Mouse (Mus musculus) lung, embryonic 16.5 days (tissue): Measurements from ENCODE around the gene Atrip. TPM values are rescaled to one million over a fixed set of nuclear protein-coding genes. Genes with fewer than 3 reads are reported as not detected.
A peak's percentile ranks its signal among the peaks of the same experiment; 100 is the strongest.

Experiments used
- ATAC-seq: fragments of 200-750 bp; cut with Nextera tagmentation; 2 replicates; pipeline ENCODE4 v1.8.0; 2017; ENCODE audit warnings: low read depth, mild to moderate bottlenecking, moderate library complexity
- H3K27ac ChIP-seq: fragments of 300-500 bp; sonication (generic); 2 replicates; pipeline ENCODE4 v1.5.1; 2014; ENCODE audit warnings: mild to moderate bottlenecking, control low read depth, low read length
- H3K27me3 ChIP-seq: fragments of 300-500 bp; sonication (generic); 2 replicates; pipeline ENCODE4 v1.6.1; 2014; ENCODE audit warnings: low read depth, low read length, mixed read lengths; ENCODE audit not compliant: control insufficient read depth, insufficient read depth
- H3K36me3 ChIP-seq: fragments of 300-500 bp; sonication (generic); 2 replicates; pipeline ENCODE4 v1.6.1; 2014; ENCODE audit warnings: low read length; ENCODE audit not compliant: control insufficient read depth, insufficient read depth
- H3K4me1 ChIP-seq: fragments of 300-500 bp; sonication (generic); replicated peaks from 2 replicates; pipeline ENCODE4 v1.6.1; 2014; ENCODE audit warnings: low read length, mixed read lengths; ENCODE audit not compliant: control insufficient read depth, insufficient read depth
- H3K4me2 ChIP-seq: fragments of 300-500 bp; sonication (generic); 2 replicates; pipeline ENCODE4 v1.6.1; 2014; ENCODE audit warnings: low read depth, low read length, control low read depth
- H3K4me3 ChIP-seq: fragments of 300-500 bp; sonication (generic); 2 replicates; pipeline ENCODE4 v1.5.1; 2014; ENCODE audit warnings: mild to moderate bottlenecking, low read length, control low read depth
- H3K9ac ChIP-seq: fragments of 300-500 bp; sonication (generic); 2 replicates; pipeline ENCODE4 v1.6.1; 2014; ENCODE audit warnings: low read length, control low read depth
- H3K9me3 ChIP-seq: fragments of 300-500 bp; sonication (generic); 2 replicates; pipeline ENCODE4 v1.6.1; 2016; ENCODE audit warnings: low read length; ENCODE audit not compliant: control insufficient read depth
- WGBS: fragments of 180-500 bp; shearing (Covaris S2); extraction: QIAGEN DNeasy Blood & Tissue Kit; methylation state at CpG from one replicate; pipeline ENCODE4 v1.1.7; 2014; 5-methylcytosine and 5-hydroxymethylcytosine counted together
- polyA plus RNA-seq: library from polyadenylated mRNA; unstranded; fragments of >200 nt; fragmentation: Nextera tagmentation; extraction: Ambion mirVana; gene quantifications from 2 replicates; pipeline ENCODE4 v1.2.1, GENCODE M21; 2015

The Atrip gene
- polyA plus RNA-seq, 1 experiment from 2014 or later: 24.7 TPM

DNA sequence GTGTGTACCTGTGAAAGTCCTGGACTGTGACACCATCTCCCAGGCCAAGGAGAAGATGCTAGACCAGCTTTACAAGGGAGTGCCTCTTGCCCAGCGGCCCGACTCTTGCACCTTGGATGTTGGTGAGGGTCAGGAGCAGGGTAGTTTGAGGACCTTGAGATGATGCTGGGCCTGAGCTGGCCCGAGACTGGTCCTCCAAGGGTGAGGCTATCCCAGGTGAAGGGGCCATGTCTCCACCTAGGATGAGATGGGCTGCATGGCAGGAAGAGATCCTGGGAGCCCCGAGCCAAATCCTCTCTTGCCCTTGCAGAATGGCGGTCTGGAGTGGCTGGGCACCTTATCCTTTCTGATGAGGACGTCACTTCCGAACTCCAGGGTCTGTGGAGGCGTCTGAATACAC, 39.4 kb upstream of the Atrip start:
- Histone ChIP-seq H3K4me3 (no peak overlapping the region), H3K4me1 (no peaks in the 10 kb centered on the region), H3K4me2 (no peak overlapping the region), H3K36me3 (peaks cover 73% of the 10 kb centered on the region), H3K27me3 (no peaks in the 10 kb centered on the region), H3K9ac (no peak overlapping the region), H3K9me3 (no peaks in the 10 kb centered on the region), H3K27ac (no peak overlapping the region)
- no peak for ATAC-seq
- 84% methylated on average over 8 of the region's 8 CpGs for WGBS

DNA sequence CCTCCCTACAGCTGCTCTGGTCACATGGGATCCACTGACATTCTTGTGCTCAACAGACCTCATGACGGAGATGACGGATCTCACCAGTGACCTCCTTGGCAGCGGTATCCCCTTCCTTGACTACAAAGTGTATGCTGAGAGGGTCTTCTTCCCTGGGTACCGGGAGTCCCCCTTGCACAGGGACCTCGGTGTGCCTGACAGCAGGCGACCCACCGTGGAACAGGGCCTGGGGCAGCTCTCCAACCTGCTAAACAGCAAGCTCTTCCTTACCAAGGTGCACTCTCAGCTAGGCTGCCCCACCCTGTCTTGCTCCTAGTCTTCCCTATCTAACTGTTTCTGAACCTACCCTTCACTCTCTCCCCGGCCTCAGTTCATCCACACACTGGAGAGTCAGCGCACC, 37.7 kb upstream of the Atrip start:
- H3K9ac ChIP-seq: no peak overlapping the region
- peaks cover 71% of the 10 kb centered on the region for H3K36me3 ChIP-seq
- H3K27ac ChIP-seq: no peak overlapping the region
- H3K4me1 ChIP-seq: no peaks in the 10 kb centered on the region
- H3K9me3 ChIP-seq: no peaks in the 10 kb centered on the region
- no peak overlapping the region for H3K4me2 ChIP-seq
- no peak overlapping the region for H3K4me3 ChIP-seq
- WGBS: 92% methylated on average over 9 of the region's 9 CpGs
- ATAC-seq: no peak
- no peaks in the 10 kb centered on the region for H3K27me3 ChIP-seq

DNA sequence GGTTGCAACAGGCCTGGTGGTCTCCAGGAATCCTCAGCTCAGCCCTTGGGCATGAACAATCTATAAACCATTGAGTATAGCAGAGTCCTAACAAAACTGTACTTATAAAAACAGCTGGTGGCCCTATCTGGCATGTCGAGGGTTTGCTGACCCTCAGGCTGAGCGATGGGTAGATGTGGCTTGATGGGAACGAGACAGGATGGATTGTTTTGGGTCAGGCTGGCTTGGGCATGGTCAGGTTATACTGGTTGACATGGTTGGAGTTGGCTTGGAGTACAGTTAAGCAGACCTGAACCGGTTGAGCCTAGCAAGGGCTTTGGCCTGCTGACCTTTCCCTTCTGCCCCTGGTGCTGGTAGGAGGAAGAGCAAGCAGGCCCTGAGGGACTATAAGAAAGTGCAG, 37.2 kb upstream of the Atrip start:
- H3K4me2 ChIP-seq: no peak overlapping the region
- no peaks in the 10 kb centered on the region for H3K4me1 ChIP-seq
- H3K4me3 ChIP-seq: no peak overlapping the region
- no peak for ATAC-seq
- H3K9ac ChIP-seq: no peak overlapping the region
- 78% methylated on average over 4 of the region's 4 CpGs for WGBS
- no peak overlapping the region for H3K27ac ChIP-seq
- H3K9me3 ChIP-seq: no peaks in the 10 kb centered on the region
- H3K36me3 ChIP-seq: peaks cover 74% of the 10 kb centered on the region
- H3K27me3 ChIP-seq: no peaks in the 10 kb centered on the region

DNA sequence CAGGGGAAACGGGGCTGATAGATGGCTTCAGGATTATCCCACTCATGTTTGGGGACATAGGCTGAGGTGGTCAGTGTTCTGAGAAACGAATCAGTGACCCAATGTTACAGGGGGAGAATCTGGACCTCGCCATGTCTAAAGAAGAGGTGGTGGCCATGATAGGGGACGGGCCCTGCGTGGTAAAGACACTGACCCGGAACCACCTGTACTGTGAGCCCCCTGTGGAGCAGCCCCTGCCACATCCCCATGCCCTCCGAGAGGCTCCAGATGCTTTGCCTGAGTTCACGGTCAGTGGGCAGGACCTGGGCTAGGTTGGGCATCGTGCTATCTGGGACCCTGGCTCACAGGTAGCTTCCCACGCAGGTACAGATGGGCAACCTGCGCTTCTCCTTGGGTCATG, 36.3 kb upstream of the Atrip start:
- Histone ChIP-seq H3K4me1 (no peaks in the 10 kb centered on the region), H3K9me3 (no peaks in the 10 kb centered on the region), H3K27me3 (no peaks in the 10 kb centered on the region), H3K4me3 (no peak overlapping the region), H3K36me3 (peaks cover 74% of the 10 kb centered on the region), H3K4me2 (no peak overlapping the region), H3K27ac (no peak overlapping the region), H3K9ac (no peak overlapping the region)
- 96% methylated on average over 11 of the region's 11 CpGs for WGBS
- ATAC-seq: no peak

DNA sequence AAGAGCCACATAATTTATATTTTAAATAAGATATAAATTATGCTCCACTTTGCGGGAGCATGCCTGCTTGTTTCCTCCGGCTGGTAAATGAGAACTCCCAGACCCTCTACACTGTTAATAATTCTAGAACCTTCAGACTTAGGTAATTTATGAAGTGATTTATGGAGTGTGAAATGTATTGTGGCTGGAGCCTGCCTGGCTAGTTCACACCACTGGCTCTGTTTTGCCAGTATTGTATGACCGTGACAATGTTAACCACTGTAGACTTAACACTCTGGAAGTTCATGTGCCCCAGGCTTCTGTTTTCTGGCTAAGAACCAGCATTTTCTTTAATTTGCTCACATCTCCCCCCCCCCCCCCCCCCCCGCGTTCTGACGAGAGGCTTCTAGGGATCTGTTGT, 33.4 kb upstream of the Atrip start:
- no peak for ATAC-seq
- Histone ChIP-seq H3K27ac (no peak overlapping the region), H3K9ac (no peak overlapping the region), H3K4me2 (no peak overlapping the region), H3K4me1 (peaks cover 3% of the 10 kb centered on the region; the same call in 1 of the 2 replicates), H3K9me3 (no peaks in the 10 kb centered on the region), H3K27me3 (no peaks in the 10 kb centered on the region), H3K4me3 (no peak overlapping the region), H3K36me3 (peaks cover 65% of the 10 kb centered on the region)
- WGBS: 41% methylated on average over 5 of the region's 6 CpGs

DNA sequence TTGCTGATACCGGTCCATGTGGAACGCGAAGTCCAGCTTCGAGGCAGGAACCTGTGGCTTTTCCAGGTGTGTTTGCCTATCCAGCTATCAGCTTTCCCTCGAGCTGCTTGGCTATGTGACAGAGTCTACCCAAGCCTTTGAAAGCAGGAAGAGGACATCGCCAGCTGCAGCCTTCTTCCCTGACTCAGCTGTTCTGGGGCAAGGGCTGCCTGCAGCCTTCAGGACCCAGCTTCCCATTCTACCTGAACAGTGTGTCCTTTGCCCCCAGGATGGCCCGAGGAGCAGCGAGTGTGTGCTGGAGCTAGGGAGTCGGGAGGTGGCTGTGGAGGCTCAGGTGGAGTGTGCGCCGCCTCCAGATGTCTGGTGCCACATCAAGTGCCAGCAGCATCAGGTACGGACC, 31.7 kb upstream of the Atrip start:
- WGBS: 84% methylated on average over 12 of the region's 12 CpGs
- Histone ChIP-seq H3K36me3 (peaks cover 57% of the 10 kb centered on the region), H3K27ac (no peak overlapping the region), H3K9ac (no peak overlapping the region), H3K4me1 (peaks cover 3% of the 10 kb centered on the region; the same call in 1 of the 2 replicates), H3K27me3 (no peaks in the 10 kb centered on the region), H3K9me3 (no peaks in the 10 kb centered on the region), H3K4me2 (no peak overlapping the region), H3K4me3 (no peak overlapping the region)
- ATAC-seq: no peak

DNA sequence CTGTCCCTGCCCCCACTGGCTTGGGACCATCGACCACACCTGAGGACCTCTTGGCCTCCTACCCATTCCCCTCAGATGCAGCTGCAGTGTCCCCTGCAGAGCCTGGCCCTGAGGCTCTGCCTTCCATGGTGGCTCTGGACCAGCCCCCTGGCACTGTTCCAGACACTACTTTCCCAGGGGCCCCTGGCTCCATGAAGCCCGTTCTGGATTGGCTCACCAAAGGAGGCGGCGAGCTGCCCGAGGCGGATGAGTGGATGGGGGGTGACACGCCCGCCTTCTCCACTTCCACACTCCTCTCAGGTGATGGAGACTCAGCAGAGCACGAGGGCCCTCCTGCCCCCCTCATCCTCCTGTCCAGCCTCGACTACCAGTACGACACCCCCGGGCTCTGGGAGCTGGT, 31.1 kb upstream of the Atrip start:
- Histone ChIP-seq H3K4me3 (no peak overlapping the region), H3K4me2 (no peak overlapping the region), H3K36me3 (peaks cover 52% of the 10 kb centered on the region), H3K27me3 (no peaks in the 10 kb centered on the region), H3K27ac (no peak overlapping the region), H3K4me1 (peaks cover 3% of the 10 kb centered on the region; the same call in 1 of the 2 replicates), H3K9ac (no peak overlapping the region), H3K9me3 (no peaks in the 10 kb centered on the region)
- WGBS: 55% methylated on average over 12 of the region's 12 CpGs
- ATAC-seq: peak; percentile 56

DNA sequence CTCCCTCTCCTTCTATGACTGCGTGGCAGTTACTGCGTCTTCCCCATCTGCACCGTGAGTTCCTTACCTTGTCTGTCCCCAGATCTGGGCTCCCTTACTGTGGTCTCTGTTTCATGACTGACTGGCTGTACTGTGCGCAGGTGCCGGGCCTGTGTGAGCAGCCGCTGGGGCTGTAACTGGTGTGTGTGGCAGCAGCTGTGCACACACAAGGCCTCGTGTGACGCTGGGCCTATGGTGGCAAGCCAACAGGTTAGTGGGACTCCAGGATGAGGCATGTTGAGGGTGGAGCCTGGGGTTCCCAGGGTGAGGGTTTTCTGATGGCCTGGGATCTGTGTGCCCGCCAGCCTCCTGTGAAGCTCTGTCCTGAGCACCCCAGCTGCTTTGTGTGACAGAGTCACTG, 30.2 kb upstream of the Atrip start:
- H3K9me3 ChIP-seq: no peaks in the 10 kb centered on the region
- H3K4me3 ChIP-seq: no peak overlapping the region
- peaks cover 10% of the 10 kb centered on the region for H3K4me1 ChIP-seq
- H3K4me2 ChIP-seq: no peak overlapping the region
- peaks cover 45% of the 10 kb centered on the region for H3K36me3 ChIP-seq
- 88% methylated on average over 9 of the region's 9 CpGs for WGBS
- no peak overlapping the region for H3K27ac ChIP-seq
- no peak for ATAC-seq
- H3K9ac ChIP-seq: no peak overlapping the region
- H3K27me3 ChIP-seq: no peaks in the 10 kb centered on the region

DNA sequence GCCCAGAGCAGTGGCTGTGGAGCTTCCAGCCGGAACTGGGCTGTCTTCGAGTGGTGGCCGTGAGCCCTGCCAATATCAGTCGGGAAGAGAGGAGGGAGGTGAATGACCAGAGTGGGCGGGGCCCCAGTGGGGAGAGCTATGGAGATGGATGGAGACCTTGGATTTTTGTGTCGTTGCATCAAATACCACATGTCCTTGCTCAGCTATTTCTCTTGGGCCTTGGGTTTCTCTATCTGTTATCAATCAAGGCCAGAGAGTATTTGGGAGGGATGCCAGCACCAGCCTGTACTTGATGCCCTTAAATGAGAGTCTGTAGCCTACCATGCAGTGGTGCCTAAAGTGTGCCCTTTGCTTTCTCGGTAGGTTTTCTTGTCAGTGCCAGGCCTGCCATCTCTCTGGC, 29.3 kb upstream of the Atrip start:
- Histone ChIP-seq H3K36me3 (peaks cover 40% of the 10 kb centered on the region), H3K4me2 (no peak overlapping the region), H3K9me3 (no peaks in the 10 kb centered on the region), H3K27me3 (no peaks in the 10 kb centered on the region), H3K9ac (no peak overlapping the region), H3K4me3 (no peak overlapping the region), H3K4me1 (peaks cover 19% of the 10 kb centered on the region), H3K27ac (no peak overlapping the region)
- ATAC-seq: no peak
- 57% methylated on average over 7 of the region's 7 CpGs for WGBS

DNA sequence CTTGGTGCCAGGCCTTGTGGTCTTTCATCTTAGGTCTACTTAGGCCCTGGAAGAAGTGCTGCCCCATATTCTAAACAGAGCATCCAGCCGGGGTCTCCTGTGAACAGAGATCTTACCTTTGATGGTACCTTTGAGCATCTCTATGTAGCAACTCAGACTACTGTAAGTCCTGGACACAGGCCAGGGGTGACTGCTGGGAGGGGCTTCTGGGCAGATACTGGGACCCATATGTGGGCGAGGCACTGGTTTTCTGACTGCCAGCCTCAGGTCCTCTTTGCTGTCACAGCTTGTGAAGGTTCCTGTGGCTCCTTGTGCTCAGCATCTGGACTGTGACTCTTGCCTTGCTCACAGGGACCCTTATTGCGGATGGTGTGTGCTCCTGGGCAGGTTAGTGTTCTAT, 28.6 kb upstream of the Atrip start:
- H3K4me2 ChIP-seq: no peak overlapping the region
- H3K27me3 ChIP-seq: no peaks in the 10 kb centered on the region
- ATAC-seq: no peak
- H3K4me3 ChIP-seq: no peak overlapping the region
- no peak overlapping the region for H3K9ac ChIP-seq
- H3K36me3 ChIP-seq: peaks cover 37% of the 10 kb centered on the region
- H3K9me3 ChIP-seq: no peaks in the 10 kb centered on the region
- 89% methylated on average over 3 of the region's 3 CpGs for WGBS
- peaks cover 26% of the 10 kb centered on the region for H3K4me1 ChIP-seq
- H3K27ac ChIP-seq: no peak overlapping the region
